Mouse (Mus musculus) lung, postnatal 14 days (tissue): ENCODE measurements around the gene 1700015G11Rik.

Source experiments
- DNase-seq: peaks from one replicate; pipeline ENCODE4 v3.0.0; 2021

1700015G11Rik gene

DNA sequence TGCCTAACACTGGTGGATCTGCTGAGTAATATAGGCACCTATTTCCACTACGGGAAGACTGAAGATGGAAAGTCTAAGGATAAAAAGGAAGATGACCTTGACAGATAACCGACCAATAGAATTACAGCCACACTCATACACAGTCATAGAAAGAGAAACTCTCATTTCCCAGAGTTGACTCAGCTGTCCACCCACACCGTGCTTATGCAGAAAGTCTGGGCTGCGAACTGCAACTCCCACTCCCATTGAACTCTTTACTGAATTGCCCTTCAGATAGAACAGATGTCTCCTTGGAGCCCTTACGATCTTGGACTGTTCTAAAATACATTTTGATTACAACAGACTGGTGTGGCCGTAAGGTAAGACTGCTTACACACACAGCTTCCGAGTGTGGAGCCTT is 50.8 kb downstream of the 1700015G11Rik start:
- DNase-seq: no peak

DNA sequence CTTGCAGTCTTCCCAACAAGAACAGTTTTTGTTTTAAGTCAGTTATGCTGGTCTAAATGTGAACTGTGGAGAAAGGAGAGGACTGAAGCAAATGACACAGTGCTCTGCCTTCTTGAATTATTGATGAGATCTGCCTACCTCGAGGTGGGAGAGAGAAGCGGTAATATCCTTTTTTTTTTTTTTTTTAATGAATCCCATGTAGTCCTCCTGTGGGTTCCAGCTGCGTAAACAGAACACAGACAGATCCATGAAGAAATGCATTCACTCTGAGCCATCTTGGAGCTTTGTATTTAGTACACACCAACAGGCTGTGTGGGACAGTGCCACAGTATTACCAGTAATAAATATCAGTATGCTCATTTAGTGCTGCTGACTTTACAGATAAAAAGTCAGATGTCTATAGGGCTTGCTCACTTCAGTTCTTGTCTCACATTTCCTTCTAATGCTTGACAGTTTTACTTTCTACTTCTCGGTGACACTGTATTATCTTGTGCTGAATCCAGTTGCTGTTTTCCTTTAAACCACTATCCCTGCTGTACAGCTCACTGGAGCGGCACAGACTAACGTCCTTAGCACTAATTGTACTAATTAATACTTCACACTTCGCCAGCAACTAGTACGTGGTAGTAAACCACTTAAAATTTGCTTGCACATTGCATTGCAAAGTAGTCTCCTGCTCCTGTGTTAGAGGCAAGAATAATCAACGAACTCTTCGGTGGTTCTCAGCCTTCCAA is 53.1 kb downstream of the 1700015G11Rik start:
- no peak for DNase-seq
